Mouse (Mus musculus) limb, embryonic 11.5 days (tissue): ENCODE measurements at regions not wholly inside any gene's neighbourhood (a gene's known extent, or its start where the extent isn't known, plus 50 kb on each side); places are given as distances from the start of the nearest gene placed in this dataset.

ENCODE experiments used
- ATAC-seq: fragments of 200-750 bp; cut with Nextera tagmentation; 2 replicates; pipeline ENCODE4 v1.8.0; 2017; ENCODE audit warnings: low read depth; ENCODE audit not compliant: insufficient number of reproducible peaks, low FRiP score, low TSS enrichment
- DNase-seq: peaks from one replicate; pipeline ENCODE4 v3.0.0-alpha.2; 2015; ENCODE audit warnings: low spot score
- H3K27ac ChIP-seq: fragments of 300-500 bp; sonication (generic); replicated peaks from 2 replicates; pipeline ENCODE4 v1.5.1; 2014; ENCODE audit warnings: low read depth, mild to moderate bottlenecking, low read length
- H3K27me3 ChIP-seq: fragments of 300-500 bp; sonication (generic); 2 replicates; pipeline ENCODE4 v1.6.1; 2014; ENCODE audit warnings: mild to moderate bottlenecking, low read length, mixed read lengths; ENCODE audit not compliant: control insufficient read depth, insufficient read depth
- H3K36me3 ChIP-seq: fragments of 300-500 bp; sonication (generic); 2 replicates; pipeline ENCODE4 v1.6.1; 2014; ENCODE audit warnings: mild to moderate bottlenecking, low read length, moderate library complexity, mixed read lengths; ENCODE audit not compliant: control insufficient read depth, insufficient read depth
- H3K4me1 ChIP-seq: fragments of 300-500 bp; sonication (generic); 2 replicates; pipeline ENCODE4 v1.6.1; 2014; ENCODE audit warnings: low read length, mixed read lengths; ENCODE audit not compliant: control insufficient read depth, insufficient read depth
- H3K4me2 ChIP-seq: fragments of 300-500 bp; sonication (generic); 2 replicates; pipeline ENCODE4 v1.6.1; 2014; ENCODE audit warnings: low read depth, mild to moderate bottlenecking, moderate library complexity; ENCODE audit not compliant: severe bottlenecking
- H3K4me3 ChIP-seq: fragments of 300-500 bp; sonication (generic); 2 replicates; pipeline ENCODE4 v1.5.1; 2014; ENCODE audit warnings: low read depth, low read length
- H3K9ac ChIP-seq: fragments of 300-500 bp; sonication (generic); 2 replicates; pipeline ENCODE4 v1.6.1; 2014; ENCODE audit warnings: mild to moderate bottlenecking, low read length
- H3K9me3 ChIP-seq: fragments of 300-500 bp; sonication (generic); 2 replicates; pipeline ENCODE4 v1.6.1; 2016; ENCODE audit warnings: low read length; ENCODE audit not compliant: control insufficient read depth
- WGBS: fragments of 180-500 bp; shearing (Covaris S2); extraction: QIAGEN DNeasy Blood & Tissue Kit; methylation state at CpG from one replicate; pipeline ENCODE4 v1.1.7; 2014; 5-methylcytosine and 5-hydroxymethylcytosine counted together

DNA sequence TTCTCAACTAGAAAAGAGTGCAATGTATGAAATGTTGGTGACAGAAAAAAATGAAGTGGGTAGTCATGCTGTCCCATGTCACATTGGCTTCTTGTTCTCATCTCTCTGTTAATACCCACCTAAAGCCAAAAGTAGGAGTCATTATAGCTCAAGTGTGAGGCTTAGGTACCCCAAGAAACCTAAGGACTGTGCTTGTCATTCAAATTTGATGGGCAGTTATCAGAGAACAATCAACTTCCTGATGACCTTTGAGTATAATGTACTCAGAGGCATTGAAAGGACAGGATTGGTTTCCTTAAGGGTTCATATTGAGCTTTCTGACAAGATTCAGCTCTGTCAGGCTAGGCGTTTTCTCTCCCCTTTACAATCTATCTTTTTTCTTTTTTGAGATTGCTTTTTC is 231.8 kb upstream of the Atp2b1 start:
- Histone ChIP-seq H3K4me3 (no peak overlapping the region), H3K36me3 (no peaks in the 10 kb centered on the region), H3K9me3 (no peaks in the 10 kb centered on the region), H3K9ac (no peak overlapping the region), H3K4me2 (no peak overlapping the region), H3K27ac (no peak overlapping the region), H3K4me1 (no peaks in the 10 kb centered on the region), H3K27me3 (no peaks in the 10 kb centered on the region)
- WGBS = 97% methylated on average over 1 of the region's 1 CpGs
- DNase-seq (no peak), ATAC-seq (no peak)

DNA sequence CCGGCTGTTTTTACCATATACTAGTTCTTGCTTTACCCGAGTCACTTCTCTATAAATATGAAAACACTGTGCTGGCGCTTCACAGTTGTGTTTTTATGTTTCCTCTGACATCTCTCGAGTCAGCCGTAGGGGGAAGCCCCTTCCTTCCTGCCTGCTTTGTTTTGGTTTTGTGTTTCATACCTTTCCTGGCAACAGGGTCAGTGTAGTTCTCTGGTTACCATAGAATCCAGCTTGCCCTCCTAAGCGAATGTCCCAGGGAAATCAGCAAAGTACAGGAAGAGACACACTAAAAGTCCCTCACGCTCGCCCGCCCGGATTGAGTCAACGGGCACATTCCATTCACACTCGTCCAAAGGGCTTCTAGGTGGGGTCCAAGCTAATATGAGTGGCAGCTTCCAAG is 230.0 kb upstream of the Atp2b1 start:
- H3K36me3 ChIP-seq = no peaks in the 10 kb centered on the region
- no peaks in the 10 kb centered on the region for H3K27me3 ChIP-seq
- H3K4me1 ChIP-seq = no peaks in the 10 kb centered on the region
- no peak overlapping the region for H3K4me2 ChIP-seq
- no peak overlapping the region for H3K4me3 ChIP-seq
- DNase-seq (peak; percentile 44), ATAC-seq (peak; percentile 62; the same call in 1 of the 2 replicates)
- no peak overlapping the region for H3K9ac ChIP-seq
- 37% methylated on average over 12 of the region's 12 CpGs for WGBS
- no peaks in the 10 kb centered on the region for H3K9me3 ChIP-seq
- H3K27ac ChIP-seq = no peak overlapping the region; the same call in 1 of the 2 replicates

DNA sequence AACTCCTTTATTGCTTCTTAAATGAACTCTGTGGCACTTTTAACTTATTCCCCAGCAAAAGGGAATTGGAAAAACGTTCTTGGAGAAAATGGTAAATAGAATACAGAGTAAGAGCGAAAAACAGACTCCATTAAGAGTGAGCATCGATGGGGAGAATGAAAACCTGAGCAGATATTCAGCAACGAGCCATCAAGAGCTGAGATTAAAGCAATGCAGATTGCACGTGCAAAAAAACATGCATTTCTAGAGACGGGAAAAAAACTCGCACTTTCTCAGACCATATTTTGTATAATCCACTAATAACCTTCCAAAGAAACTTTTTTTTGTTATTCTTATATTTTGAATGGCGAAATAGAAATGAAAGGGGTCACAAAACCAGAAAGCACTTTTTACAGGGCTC is 229.5 kb upstream of the Atp2b1 start:
- WGBS = 80% methylated on average over 8 of the region's 8 CpGs

DNA sequence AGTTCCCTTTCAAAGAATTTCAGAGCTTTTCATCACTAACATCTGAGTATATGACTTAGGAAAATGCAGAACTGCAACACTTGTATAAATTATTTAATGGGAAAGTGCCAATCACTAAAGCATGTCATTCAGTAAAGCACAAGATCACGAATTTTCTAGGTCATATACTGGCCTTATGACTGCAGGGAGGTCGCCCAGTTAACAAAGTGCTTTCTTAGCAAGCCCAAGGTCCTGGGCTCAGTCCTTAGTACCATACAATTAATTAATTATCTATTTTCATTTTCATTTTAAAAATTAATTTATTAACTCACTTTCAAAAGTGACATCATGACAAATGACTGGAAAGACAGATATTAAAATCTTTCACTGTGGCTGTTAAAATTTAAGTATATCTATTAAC is 228.5 kb upstream of the Atp2b1 start:
- ATAC-seq (no peak), DNase-seq (no peak)
- 74% methylated on average over 2 of the region's 2 CpGs for WGBS
- no peaks in the 10 kb centered on the region for H3K36me3 ChIP-seq
- H3K27ac ChIP-seq = no peak overlapping the region
- no peaks in the 10 kb centered on the region for H3K27me3 ChIP-seq
- no peaks in the 10 kb centered on the region for H3K9me3 ChIP-seq
- H3K9ac ChIP-seq = no peak overlapping the region
- no peak overlapping the region for H3K4me3 ChIP-seq
- H3K4me2 ChIP-seq = no peak overlapping the region
- H3K4me1 ChIP-seq = no peaks in the 10 kb centered on the region

More for the DNA sequence above, 229.5 kb upstream of the Atp2b1 start:
- no peak overlapping the region for H3K4me2 ChIP-seq
- H3K4me1 ChIP-seq = no peaks in the 10 kb centered on the region
- H3K9ac ChIP-seq = no peak overlapping the region
- H3K27me3 ChIP-seq = no peaks in the 10 kb centered on the region
- no peak overlapping the region for H3K4me3 ChIP-seq
- H3K9me3 ChIP-seq = no peaks in the 10 kb centered on the region
- no peak for DNase-seq
- no peak for ATAC-seq
- no peak overlapping the region for H3K27ac ChIP-seq
- H3K36me3 ChIP-seq = no peaks in the 10 kb centered on the region

DNA sequence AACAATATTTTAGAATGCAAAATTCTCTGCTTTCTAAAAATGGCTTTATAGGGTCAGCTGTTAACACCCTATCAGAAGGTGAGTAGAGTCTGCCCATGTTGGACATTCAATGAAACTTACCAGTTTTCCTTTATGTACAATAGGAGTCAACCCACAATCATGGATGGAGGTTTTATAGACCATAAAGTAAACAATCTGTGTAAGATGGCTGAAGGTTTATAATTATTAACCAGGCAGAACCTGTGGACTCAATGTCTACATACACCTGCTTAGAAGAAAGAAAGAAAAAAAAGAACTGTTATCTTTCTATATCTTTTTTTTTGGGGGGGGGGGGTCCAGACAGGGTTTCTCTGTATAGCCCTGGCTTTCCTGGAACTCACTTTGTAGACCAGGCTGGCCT is 227.8 kb upstream of the Atp2b1 start:
- H3K27ac ChIP-seq = no peak overlapping the region
- DNase-seq = no peak
- no peak overlapping the region for H3K4me3 ChIP-seq
- H3K4me1 ChIP-seq = no peaks in the 10 kb centered on the region
- H3K9ac ChIP-seq = no peak overlapping the region
- H3K4me2 ChIP-seq = no peak overlapping the region
- no peaks in the 10 kb centered on the region for H3K27me3 ChIP-seq
- ATAC-seq = no peak
- H3K9me3 ChIP-seq = no peaks in the 10 kb centered on the region
- no peaks in the 10 kb centered on the region for H3K36me3 ChIP-seq

DNA sequence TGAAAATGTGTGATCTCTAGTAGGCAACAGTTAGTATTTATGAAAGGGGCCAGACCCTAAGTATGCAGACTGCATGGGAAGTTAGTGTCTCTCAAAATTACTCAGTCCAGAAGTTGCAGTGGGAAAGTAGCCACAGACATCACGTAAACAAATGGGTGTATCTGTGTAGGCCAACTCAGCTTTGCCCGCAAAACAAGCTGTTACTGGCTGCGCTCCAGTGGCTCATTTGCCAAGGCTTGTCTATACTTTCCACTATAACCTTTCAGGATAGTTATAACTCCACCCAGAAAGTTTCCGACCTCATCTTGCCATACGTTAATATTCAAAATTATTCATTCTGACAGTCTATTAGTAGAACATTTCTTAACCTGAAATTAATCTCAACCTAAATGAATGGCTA is 222.4 kb upstream of the Atp2b1 start:
- Histone ChIP-seq H3K9ac (no peak overlapping the region), H3K9me3 (no peaks in the 10 kb centered on the region), H3K4me3 (no peak overlapping the region), H3K36me3 (no peaks in the 10 kb centered on the region), H3K27me3 (no peaks in the 10 kb centered on the region), H3K4me1 (no peaks in the 10 kb centered on the region), H3K27ac (no peak overlapping the region), H3K4me2 (no peak overlapping the region)
- no peak for DNase-seq
- 93% methylated on average over 5 of the region's 5 CpGs for WGBS
- ATAC-seq = no peak

DNA sequence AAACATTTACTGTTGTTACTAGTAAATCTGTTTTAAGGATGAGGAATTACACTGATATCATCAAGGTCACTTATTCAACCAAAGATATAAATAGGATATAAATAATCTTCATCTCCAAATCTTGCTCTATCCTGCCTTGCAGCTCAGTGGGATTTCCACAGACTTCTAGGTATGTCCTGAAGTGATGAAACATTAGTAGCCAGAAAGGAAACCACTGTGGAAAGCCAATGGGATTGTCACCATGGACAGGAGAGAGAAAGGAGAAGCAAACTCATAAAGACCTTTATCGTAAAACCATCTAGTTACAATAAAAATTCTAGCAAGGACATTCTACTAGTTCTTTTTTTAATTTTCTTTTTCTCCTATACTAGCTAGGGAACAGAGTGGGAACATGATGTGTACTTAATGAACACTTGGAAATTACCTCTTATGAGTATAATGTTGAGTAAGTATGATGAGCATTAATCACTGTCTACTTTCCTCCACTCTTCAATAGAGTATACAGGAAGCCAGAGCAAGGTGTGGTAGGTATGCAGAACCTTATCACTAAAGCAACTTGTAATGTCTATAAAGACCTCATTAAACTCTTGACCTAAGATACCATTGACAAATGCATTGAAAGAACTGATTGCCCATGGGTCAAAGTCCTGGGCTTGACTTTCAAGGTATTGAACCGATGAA is 219.4 kb upstream of the Atp2b1 start:
- Histone ChIP-seq H3K9ac (no peak overlapping the region), H3K27ac (no peak overlapping the region), H3K27me3 (no peaks in the 10 kb centered on the region), H3K9me3 (no peaks in the 10 kb centered on the region), H3K4me3 (no peak overlapping the region), H3K36me3 (no peaks in the 10 kb centered on the region), H3K4me2 (no peak overlapping the region), H3K4me1 (no peaks in the 10 kb centered on the region)
- DNase-seq (no peak), ATAC-seq (no peak)
- 98% methylated on average over 2 of the region's 2 CpGs for WGBS

DNA sequence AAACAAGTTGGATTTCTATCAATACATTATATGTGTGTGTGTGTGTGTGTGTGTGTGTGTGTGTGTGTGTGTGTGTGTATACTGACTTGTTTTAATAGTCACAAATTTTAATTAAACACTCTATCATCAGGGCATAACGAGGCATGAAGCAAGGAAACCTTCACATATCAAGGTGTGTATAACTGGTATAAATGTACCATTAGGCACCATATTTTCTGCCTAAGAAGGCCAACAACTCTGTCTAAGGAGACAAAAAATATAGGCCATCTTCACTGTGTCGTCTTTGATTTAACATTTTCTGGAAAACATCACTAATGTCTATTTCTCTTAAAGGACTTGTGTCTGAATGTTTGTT is 218.9 kb upstream of the Atp2b1 start:
- Histone ChIP-seq H3K9me3 (no peaks in the 10 kb centered on the region), H3K4me3 (no peak overlapping the region)
- no peak for DNase-seq

DNA sequence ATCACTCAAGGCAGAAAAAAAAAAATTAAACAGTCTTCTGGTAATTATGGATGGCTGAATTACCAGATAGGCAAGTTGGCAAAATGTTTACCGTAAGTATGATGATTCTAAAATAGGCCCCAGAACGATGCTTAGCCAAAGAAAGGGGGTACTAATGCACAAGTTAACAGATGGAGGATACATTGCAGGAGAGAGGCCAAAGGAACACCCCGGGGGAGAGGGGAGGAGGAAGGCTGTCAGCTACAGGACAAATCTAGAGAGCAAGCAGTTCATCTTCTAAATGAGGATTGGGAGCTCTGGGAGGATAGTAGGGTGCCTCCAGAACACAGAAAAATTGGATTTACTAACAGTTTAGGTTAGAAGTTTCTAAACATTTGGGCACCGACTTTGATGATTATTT is 216.3 kb upstream of the Atp2b1 start:
- ATAC-seq (no peak), DNase-seq (no peak)
- H3K27ac ChIP-seq = no peak overlapping the region
- no peaks in the 10 kb centered on the region for H3K36me3 ChIP-seq
- H3K27me3 ChIP-seq = no peaks in the 10 kb centered on the region
- H3K4me2 ChIP-seq = no peak overlapping the region
- H3K4me1 ChIP-seq = no peaks in the 10 kb centered on the region
- WGBS = 79% methylated on average over 4 of the region's 4 CpGs
- H3K9ac ChIP-seq = no peak overlapping the region
- H3K9me3 ChIP-seq = no peaks in the 10 kb centered on the region
- H3K4me3 ChIP-seq = no peak overlapping the region

More for the DNA sequence above, 218.9 kb upstream of the Atp2b1 start:
- Histone ChIP-seq H3K4me2 (no peak overlapping the region), H3K27ac (no peak overlapping the region), H3K9ac (no peak overlapping the region), H3K36me3 (no peaks in the 10 kb centered on the region), H3K4me1 (no peaks in the 10 kb centered on the region), H3K27me3 (no peaks in the 10 kb centered on the region)
- 91% methylated on average over 2 of the region's 2 CpGs for WGBS
- no peak for ATAC-seq
